Mouse (Mus musculus) right cerebral cortex, postnatal 25 days (tissue): ENCODE measurements at regions not wholly inside any gene's neighbourhood (a gene's known extent, or its start where the extent isn't known, plus 50 kb on each side); places are given as distances from the start of the nearest gene placed in this dataset.

ENCODE experiments used
- DNase-seq: peaks from one replicate; pipeline ENCODE4 v3.0.0; 2022

DNA sequence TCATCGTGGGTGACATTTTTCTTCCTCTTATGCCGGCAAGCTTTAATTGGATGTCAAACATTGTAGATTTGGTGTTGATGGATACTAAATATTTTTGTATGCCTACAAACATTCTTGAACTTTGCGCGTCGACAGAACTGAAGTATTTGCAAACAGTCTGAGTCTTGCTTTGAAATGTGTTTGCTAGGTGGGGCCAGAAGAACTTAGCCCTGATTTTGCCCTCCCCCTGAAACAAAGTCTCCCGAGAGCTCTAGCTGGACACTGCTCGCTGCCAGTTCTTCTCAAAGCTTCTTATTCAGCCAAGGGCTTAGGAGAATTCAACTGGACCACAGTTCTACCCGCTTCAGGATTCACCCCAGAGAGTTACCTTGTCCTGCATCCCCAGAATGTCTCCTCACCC is 133.0 kb downstream of the Rpap3 start:
- no peak for DNase-seq

DNA sequence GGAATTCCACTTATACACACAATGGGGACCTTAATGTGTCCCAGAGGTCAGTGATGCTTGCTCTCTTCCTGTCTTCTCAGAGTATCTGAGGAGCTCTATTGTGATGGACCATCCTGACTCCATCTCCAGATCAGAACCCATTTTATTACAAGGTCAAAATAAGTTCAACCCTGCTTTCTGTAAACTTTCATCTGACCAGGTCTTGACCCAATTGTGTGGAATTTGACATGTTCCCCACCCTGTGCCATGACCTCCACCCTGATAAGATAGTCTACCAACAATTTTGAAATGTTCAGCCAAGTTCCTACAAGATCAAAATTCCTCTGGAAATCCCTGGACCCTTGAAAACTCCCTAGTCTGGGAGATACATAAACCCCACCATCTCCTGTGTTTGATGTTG is 133.7 kb downstream of the Rpap3 start:
- DNase-seq, result no peak

DNA sequence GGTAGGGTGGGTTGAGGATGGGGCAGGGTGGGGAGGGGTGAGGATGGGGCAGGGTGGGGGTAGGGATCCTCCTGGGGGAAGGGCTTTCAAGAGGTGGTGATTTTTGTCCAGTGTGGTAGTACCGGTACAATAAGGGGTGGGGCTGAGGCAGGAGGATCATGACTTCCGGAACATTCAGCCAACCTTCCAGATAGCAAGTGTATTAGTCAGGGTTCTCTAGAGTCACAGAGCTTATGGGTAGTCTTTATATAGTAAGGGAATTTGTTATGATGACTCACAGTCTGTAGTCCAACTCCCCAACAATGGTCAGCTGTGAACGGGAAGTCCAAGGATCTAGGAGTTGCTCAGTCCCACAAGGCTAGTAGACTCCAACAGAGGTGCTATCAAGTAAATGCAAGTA is 145.5 kb downstream of the Rpap3 start:
- DNase-seq, result no peak

DNA sequence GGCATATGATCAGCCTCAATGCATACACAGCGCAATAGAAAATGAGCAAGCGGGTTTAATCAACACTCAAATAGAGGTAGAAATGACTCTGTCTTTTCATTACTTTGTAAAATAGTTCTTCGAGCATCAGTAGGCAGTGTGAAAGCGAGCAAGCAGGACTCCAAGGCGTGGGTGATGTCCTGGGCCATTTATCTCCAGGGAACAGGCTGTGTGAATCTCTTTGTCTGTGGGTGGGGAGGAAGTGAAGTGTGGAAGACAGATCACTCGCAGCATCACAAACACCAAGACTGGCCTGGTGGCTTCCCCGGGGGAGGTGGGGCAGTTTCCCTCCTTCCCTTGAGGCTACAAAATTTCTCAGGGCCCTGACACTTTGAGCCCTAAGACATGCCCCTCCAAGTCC is 146.9 kb downstream of the Rpap3 start:
- DNase-seq, result no peak

DNA sequence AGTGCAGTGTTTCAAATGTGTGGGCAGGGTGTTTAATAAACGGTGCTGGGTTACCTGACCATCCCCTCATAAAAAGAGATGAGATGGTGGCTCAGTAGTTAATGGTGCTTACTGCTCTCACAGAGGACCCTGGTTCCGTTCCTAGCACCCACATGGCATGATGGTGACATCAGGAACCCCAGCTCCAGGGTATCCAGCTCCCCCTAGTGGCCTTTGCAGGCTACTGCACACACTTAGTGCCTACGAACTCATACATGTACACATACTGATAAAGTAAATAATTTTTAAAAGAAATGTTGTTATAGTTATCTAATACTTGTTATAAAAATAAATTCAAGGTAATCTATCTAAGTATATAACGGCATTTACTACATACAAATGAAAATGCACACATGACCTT is 157.3 kb downstream of the Rpap3 start:
- no peak for DNase-seq

DNA sequence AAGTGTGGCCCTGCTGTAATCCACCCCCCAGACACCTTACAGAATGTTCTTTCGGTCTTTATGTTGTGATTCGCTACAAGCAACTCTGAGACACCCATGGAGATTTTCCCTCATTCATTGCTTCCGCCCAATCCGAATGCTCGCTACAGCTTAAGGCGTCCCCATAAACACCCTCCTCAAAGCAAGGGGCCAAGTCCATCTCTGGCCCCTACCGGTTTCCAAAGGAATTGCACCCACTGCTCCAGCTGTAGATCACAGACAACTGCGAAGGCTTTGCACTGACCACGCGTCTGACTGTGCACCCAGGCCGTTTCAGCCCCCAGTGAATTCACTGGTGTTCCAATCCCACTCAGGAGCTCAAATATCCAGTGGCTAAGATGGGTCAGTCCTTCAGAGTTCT is 160.6 kb downstream of the Rpap3 start:
- no peak for DNase-seq

DNA sequence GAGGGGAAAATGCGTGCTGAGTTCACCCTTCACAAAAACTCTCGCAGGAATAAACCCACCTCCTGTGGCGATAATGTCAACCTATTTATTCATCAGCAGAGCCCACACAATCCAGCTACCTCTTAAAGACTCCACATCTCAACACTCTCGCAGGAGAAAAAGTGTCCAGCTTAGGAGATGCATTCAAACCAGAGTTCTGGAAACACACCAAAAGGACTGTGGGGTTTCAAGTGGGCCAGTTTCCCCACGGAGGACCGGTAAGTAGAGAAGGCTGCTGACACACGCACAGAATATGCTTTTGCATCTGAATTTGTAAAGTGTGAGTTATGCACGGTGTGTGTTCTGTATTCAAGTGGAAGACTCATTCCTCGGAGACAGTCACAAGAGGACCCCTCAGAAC is 164.0 kb downstream of the Rpap3 start:
- no peak for DNase-seq

DNA sequence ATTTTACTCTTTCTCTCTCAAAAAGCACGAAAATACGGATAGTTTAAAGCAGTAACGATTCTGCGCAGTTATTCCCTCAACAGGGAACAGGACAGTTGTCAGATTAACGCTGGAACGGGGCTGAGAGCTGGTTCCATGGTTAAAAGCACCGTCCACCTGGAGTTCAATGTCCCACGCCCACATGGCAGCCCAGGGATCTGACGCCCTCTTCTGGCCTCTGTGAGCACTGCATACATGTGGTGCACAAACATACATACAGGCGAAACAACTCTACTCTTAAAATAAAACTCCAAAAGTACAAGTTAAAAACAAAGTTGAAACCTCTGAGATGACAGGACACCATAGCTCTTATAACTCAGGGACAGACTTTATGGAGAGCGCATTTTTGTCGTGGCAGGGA is 169.5 kb downstream of the Rpap3 start:
- DNase-seq, result no peak

DNA sequence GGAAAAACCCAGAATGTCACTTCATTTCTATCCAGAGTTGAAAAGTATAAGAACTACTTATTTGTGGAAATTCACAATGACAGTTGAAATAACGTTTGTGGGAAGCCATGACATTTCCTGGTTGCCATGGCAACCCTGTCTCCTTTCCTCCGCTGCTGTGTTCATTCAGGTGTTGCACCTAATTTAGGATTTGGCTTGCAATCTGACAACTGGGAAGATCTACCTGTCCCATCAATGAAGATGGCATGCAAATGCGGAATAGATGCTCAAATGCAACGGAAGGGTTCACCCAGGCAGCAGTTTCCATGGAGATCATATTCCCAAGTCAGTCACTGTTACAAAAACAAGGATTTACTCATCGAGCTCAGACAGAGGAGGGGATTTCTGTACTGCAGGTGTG is 170.7 kb downstream of the Rpap3 start:
- DNase-seq, result peak; percentile 5

DNA sequence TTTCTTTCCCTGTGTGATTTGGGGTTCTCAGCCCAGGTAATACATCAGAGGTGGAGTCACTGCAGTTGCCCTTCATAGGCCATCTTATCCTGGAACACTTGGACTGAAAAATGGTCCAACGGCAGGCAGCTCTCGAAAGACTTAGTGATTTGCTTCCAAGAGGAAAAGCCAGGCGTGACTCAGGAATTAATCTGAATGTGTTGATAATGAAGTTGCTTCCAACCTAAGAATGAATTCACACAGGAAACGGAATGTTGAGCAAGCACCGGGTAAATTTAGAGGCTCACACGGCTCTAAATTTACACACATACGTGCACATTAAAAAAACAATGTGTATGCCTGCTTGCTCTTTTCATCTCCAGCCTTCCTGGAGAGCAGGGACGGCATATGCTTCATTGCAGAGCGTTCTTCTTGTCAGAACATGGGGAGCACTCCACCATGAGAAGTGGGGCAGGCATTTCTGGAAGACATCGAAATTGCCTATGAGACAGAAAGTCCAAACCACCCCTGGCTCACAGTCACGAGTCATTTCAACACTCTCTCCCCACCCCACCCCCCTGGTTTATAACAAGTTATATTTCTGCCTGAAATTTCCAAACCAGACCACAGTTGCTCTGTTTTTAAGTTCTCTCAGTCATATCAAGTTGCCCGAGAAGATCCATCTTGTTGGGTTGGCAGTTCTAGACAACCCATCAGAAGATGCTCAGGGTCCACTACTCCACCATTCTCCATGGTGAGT is 171.9 kb downstream of the Rpap3 start:
- DNase-seq, result peak; percentile 7

DNA sequence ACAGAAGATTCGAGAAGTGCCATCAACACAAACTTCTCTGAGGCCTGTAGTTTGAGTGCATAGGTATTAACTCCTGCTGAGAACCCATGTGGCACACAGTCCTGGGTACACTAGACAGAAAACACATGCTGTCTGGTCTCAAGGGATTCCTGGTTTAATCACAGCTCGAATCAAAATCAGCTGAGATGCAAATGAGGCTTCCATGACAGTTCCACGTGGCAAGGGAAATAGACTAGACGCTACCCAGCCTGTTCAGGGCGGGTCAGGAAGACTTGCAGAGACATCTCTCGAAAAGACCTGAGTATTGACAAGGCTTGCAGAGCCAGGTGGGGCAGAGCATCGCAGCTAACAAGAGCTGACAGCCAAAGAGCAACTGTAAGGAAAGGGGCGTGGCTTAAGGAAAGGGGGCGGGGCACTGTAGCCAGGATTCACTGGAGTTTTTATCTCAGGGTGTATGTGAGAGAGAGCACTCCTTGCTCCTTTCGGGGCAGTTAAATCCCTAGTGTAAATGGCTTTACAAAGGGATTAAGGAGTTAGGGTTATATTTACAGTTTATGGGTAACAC is 173.2 kb downstream of the Rpap3 start:
- DNase-seq, result no peak

DNA sequence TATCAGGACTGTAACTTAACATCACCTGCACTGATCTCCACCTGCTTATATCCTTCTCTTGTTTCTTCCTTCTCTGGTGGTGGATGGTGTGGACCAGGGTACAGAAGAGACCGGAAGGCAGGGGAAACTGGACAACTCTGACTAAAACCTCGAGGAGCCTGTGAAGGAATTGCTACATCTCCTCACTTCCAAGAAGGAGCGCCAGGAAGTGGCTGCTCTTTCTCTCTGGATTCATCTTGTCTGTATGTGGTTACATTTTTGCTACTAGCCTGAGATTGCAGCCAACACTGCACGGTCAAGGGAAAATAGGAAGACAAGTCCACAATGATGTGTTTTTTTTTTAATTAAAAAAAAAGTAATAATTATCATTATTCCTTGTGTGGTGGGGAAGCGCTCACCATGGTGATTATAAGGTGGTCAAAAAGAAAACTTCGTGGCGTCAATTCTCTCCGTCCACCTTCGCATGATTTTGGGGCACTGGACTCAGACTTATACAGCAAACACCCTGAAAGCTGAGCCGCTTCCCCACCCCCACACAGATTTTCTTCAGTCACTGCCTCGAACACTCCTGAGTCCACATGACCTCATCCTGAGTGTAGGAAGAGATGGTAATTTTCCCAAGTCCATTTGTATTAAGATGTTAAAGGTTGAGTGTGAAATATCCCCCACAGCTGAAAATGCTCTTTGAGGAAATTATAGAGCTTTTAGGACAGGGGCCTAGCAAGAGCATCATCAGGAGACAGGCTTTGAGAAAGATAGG is 177.2 kb downstream of the Rpap3 start:
- DNase-seq, result no peak

DNA sequence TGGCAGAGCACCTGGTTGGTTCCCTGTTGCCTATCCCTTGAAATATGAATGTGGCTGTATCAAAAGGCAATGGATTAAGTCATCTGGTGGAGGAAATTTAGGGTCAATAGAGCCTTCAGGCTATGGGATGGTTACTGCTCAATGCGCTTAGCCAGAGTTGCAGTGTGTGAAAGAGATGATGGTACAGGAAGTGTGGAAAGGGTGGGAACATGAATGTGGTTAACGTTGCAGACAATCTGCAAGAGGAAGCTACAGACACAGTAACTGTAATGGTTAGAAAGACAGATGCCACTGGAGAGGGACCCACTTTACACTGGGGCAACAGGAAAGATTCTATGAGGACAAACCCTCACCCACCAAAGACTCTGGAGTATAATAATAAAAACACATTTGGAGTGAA is 185.2 kb downstream of the Rpap3 start:
- no peak for DNase-seq

DNA sequence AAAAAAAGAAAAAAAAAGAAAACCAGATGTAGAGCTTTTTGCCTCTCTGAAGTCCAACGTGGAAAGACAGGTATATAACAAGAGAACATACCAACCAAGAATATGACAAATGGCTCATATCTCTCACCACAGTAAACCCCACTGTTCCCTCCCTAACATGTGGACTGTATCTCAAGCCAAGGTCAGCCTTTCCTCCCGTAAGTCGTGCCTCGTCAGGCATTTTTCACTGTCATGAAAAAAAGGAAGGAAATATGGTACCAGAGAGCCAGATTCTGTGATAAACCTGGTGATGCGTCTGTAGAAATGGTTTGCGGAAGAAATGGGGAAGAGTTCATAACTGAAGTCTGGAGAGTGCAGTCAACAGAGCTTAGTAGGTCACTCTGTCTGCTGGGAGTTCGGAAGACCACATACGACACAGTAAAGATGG is 185.7 kb downstream of the Rpap3 start:
- DNase-seq, result no peak

DNA sequence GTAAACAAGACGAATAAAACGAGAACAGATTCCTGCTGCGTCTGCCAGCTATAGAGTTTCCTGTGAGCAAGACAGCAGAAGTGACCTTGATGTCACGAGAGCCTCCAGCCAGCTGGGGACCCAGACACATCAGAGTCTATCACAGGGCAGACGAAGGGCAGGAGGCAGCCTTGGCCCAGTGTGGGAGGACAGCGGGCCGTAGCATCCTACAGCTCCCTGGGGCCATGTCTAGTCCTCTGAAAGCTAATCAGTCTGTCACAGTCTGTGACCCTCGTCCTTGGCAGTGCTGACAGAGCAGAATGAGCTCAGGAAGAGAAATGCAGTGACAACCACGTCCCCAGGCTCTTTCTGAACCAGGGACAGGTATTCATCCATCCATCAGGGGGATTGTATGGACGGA is 187.7 kb downstream of the Rpap3 start:
- DNase-seq, result no peak

DNA sequence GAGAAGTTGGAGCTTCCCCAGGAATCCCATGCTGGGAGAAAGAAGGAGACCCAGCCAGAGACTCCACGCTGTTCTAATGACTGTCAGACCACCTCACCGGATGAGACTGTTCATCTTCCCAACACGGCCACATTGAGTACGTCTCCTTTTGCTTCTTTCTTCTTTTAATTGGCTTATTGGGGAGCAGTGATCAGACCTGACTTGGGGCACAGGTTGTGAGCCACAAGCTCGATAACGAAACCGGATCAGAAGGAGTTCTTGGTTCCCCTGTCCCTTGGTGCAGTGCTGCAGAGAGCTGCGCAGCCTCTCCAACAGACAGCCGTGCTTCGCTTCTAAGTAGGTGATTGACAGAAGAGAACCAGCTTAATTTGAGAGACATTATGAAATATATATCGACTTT is 188.4 kb downstream of the Rpap3 start:
- no peak for DNase-seq

DNA sequence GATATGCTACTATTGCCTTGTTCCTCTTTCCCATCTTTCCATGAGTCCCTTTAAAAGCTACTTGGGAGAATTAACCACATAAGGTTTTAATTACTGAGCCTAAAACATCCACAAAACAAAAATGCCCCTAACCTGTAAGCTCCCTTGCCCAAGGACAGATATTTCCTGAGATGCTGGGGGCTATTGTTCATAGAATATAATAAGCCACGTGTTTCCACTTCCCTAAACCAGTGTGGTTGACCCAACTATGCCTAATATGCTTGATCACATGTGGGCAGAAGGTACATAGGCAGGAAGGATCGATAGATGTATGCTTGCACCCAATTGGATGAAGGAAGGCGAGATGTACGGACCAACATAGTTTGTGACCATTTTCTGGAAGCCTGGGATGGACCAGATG is 189.9 kb downstream of the Rpap3 start:
- no peak for DNase-seq

DNA sequence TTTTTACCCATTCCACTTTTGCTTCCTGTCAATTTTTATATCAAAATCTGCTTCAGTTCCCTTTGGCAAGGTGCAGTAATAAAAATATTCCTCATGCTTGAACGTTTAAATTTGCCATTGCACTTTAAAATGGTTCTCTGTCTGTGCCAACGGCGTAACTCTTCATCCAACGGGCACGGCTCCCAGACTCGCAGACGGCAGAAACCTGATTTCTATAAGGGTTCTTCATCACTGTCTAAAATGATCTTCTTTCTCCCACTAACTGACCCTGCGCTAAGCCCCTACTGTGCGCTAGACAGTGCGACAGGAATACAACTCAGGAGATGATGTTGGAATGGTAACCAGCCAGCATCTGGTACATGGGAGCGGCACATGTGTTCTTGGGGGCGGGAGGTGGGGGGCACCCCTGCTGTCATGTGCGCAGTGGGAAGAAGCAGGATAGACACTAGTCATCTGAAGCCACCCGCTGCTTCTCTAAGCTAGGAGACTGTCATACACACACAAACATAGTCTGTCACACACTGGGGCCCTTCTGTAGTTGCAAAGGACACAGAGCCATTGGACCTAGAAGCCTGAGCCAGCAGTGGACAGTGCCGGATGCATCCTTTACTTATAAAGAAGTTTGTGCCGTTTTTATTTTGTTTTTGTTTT is 197.8 kb downstream of the Rpap3 start:
- peak; percentile 39 for DNase-seq

DNA sequence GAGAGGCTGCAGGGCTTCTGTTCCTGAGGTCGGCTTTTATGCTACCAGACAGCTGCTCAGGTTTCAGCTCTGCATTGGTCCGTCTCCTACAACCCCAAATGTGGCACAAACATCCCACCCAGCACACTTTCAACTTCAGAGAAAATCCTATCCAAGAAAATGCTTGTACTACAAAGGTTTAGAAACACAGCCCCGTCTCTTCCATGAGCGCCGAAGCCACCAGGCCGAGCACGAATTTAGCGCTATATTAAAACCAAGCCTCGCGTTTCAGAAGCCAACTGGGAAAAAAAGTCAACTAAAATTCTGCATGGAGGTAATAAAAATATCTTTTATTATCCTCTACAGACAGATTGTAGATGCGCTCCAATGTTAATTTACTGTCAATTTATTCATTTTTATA is 198.4 kb downstream of the Rpap3 start:
- no peak for DNase-seq

DNA sequence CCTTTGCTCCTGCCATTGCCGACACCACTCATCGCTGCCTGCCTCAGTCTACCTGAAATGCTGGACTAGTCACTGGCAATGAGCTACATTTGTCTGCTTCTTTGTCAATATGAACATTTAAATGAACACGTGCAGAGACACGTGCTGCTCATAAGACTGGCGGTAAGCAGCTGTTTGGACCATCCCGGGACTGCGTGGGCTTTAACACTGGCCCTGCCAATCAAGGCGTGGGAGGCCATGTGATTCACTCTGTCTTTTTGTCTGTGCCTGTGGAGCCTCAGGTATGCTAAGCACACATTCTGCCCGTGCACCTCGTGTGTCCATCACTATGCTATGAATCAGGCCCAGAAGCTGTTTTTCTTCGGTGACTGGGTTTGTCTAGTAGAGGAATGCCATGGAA is 199.9 kb downstream of the Rpap3 start:
- DNase-seq, result peak; percentile 48

DNA sequence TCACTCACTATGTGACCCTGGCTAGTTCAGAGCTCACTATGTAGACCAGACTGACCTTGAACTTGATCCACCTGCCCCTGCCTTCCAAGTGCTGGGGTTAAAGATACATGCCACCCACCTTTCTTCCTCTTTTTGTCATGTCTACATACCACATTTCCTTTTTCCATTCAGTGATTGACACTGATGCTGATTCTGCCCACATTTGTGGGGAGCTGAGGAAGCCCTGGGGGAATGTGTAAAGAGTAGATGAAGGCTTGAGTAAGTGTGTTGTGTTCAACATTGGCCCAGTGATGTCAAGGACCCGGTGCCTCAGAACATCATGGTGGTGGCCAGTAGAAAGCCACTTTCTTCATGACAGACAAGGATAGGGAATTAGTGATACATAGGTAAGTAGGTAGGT is 201.3 kb downstream of the Rpap3 start:
- DNase-seq, result no peak

DNA sequence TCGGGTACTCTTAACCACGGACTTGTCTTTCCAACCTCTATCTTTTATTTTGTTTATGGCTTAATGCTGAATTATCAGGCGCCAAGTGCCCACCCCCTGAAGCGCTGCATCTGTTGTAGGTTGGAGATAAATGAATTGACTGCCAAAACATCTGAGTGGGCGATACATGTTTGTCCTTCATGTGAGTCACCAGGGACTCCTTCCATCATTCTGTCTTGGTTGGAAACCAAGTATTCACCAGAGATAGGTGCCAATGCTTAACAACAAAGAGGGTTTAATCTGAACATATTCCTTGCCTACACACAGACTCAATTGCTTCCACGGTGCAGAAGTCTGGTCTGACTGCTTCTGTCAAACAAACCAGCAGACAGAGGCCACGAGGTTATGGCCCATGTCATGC is 203.6 kb downstream of the Rpap3 start:
- peak; percentile 35 for DNase-seq

DNA sequence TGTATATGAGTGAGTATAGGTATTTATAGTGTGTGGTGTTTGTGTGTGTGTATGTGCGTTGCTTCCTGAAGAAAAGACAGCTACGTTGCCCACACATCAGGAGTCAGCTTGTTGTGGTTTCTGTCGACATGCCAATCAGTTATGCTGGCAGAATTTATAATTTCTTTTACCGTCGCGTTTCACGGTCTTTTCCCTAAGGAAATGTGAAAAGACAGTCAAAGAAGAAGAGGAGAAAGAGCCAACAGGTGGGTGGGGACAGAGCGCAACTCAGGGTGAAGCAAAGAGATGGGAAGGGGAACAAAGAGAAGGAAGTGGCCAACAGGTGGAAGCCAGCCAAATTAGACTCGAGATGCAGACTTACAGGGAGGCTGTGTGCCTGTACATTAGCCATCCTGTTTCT is 204.2 kb downstream of the Rpap3 start:
- no peak for DNase-seq

DNA sequence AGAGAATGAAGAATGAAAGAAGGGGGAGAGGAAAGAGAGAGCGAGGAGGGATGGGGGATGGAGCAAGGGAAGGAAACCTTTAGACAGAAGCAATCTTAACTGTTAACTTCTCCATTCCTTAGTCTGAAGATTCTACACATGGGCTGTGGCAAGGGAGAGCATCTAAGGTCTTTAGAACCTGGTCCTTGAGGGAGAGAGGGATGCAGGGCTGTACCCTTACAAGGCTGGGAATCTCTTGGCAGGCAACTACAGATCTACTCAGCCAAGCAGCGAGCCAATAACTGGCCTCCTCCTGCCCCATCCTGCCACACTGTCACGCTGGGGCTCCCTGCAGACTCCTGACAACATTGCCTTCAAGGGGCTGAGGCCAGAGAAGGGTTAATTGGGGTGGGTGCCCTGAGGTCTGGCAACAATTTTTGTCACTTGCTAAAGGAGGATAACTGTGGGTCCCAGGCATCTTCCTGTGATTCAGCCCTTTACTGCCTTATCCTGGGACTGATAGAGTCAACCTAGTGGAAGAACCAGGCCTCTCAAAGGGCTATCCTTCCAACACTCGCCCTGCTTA is 205.7 kb downstream of the Rpap3 start:
- DNase-seq, result no peak
